Mouse (Mus musculus) heart, postnatal 0 days (tissue): ENCODE results near the gene Rbm17.

ENCODE experiments used
- CTCF ChIP-seq: IDR thresholded peaks from 2 replicates; pipeline ENCODE4 v1.5.1; 2016; ENCODE audit warnings: antibody characterized with exemption, control low read depth, low read depth
- EP300 ChIP-seq: IDR thresholded peaks from 2 replicates; pipeline ENCODE4 v1.6.1; 2016; ENCODE audit warnings: antibody characterized with exemption, low read depth

DNA sequence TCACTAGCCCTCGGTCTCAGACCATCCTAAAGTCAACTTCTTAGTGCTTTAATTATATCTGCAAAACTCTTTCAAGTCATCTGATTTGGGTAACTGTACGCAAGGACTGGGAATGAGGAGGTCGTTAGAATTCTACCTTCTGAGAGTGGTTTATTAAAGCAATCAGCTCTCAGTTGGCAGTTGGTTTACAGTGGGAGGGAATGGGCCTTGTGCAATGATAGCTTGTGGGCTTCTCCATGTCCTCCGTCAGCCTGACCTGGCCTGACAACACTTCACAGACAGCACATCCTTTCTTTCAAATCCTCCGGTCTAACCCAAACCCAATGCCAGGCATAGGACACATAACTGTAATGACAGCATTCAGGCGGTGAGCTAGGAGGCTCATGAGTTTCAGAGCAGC is 39.2 kb downstream of the Rbm17 start:
- TF ChIP-seq CTCF = no peak
- TF ChIP-seq EP300 = no peak
